Mouse (Mus musculus) CH12.LX (cell line): ENCODE results near the gene Col4a2. TPM values are rescaled to one million over a fixed set of nuclear protein-coding genes. Genes with fewer than 3 reads are reported as not detected.

Source experiments
- DNase-seq: peaks from one replicate; pipeline ENCODE4 v3.0.0-alpha.2; 2013; ENCODE audit errors: extremely low read depth
- H3K27ac ChIP-seq: 2 replicates; pipeline ENCODE4 v1.5.1; 2012; ENCODE audit warnings: low read depth, mild to moderate bottlenecking, control low read depth, moderate library complexity; ENCODE audit not compliant: insufficient read depth
- H3K27me3 ChIP-seq: replicated peaks from 2 replicates; pipeline ENCODE3; 2012; ENCODE audit warnings: inconsistent platforms
- H3K36me3 ChIP-seq, 2 experiments: replicated peaks in 1 of 2; 2 replicates each; pipeline versions ENCODE3 to v1.6.1; 2012; ENCODE audit warnings: inconsistent platforms in 1 of 2, low read length in 1 of 2, mild to moderate bottlenecking in 1 of 2, mixed read lengths in 1 of 2, moderate library complexity in 1 of 2; ENCODE audit not compliant: control insufficient read depth in 1 of 2, insufficient read depth in 1 of 2
- H3K4me1 ChIP-seq, 2 experiments: 2 replicates each; pipeline ENCODE4 v1.6.1; 2012; ENCODE audit warnings: inconsistent platforms in 1 of 2, moderate library complexity in 1 of 2; ENCODE audit not compliant: insufficient read depth in 2 of 2, control insufficient read depth in 1 of 2
- H3K4me2 ChIP-seq: 2 replicates; pipeline ENCODE4 v1.6.1; 2012; ENCODE audit warnings: low read depth, mild to moderate bottlenecking, control low read depth; ENCODE audit not compliant: poor library complexity, insufficient read depth, severe bottlenecking
- H3K4me3 ChIP-seq, 3 experiments: fragments of 150-350 bp in 1 of 3; sonication (generic) in 1 of 3; replicated peaks in 1 of 3; 2 replicates each; pipeline versions ENCODE3 to v1.5.1; 2011 to 2012; ENCODE audit warnings: low read depth in 2 of 3, low read length in 2 of 3, mild to moderate bottlenecking in 2 of 3, moderate library complexity in 2 of 3, control low read depth in 1 of 3, improper control_type of control experiment in 1 of 3, inconsistent platforms in 1 of 3, mixed read lengths in 1 of 3; ENCODE audit not compliant: poor library complexity in 1 of 3
- H3K79me2 ChIP-seq: replicated peaks from 2 replicates; pipeline ENCODE4 v1.6.1; 2012; ENCODE audit warnings: mild to moderate bottlenecking, moderate library complexity; ENCODE audit not compliant: control insufficient read depth, poor library complexity, insufficient read depth, severe bottlenecking; ENCODE audit errors: extremely low read depth
- H3K9ac ChIP-seq: 2 replicates; pipeline ENCODE4 v1.6.1; 2012; ENCODE audit warnings: low read depth, mild to moderate bottlenecking, control low read depth, moderate library complexity; ENCODE audit not compliant: insufficient read depth
- H3K9me3 ChIP-seq: replicated peaks from 2 replicates; pipeline ENCODE3; 2012; ENCODE audit warnings: low read length, inconsistent platforms, mixed read lengths
- BHLHE40 ChIP-seq: IDR thresholded peaks from 2 replicates; pipeline ENCODE4 v1.6.1; 2011; ENCODE audit warnings: mild to moderate bottlenecking, low read depth, low read length, improper control_type of control experiment
- CHD1 ChIP-seq: IDR thresholded peaks from 2 replicates; pipeline ENCODE4 v1.6.1; 2012; ENCODE audit warnings: low read depth, low read length, improper control_type of control experiment, inconsistent platforms
- CHD2 ChIP-seq: IDR thresholded peaks from 2 replicates; pipeline ENCODE4 v1.6.1; 2011; ENCODE audit warnings: low read length, improper control_type of control experiment
- CTCF ChIP-seq, 2 experiments: IDR thresholded peaks in 1 of 2; conservative IDR thresholded peaks in 1 of 2; 2 replicates each; pipeline ENCODE4 v1.5.1; 2011 to 2012; ENCODE audit warnings: low read depth in 2 of 2, low read length in 2 of 2, improper control_type of control experiment in 1 of 2, inconsistent platforms in 1 of 2, mild to moderate bottlenecking in 1 of 2, moderate library complexity in 1 of 2
- E2F4 ChIP-seq: IDR thresholded peaks from 2 replicates; pipeline ENCODE4 v1.6.1; 2011; ENCODE audit warnings: low read depth, low read length, improper control_type of control experiment; ENCODE audit not compliant: insufficient replicate concordance
- ELF1 ChIP-seq: IDR thresholded peaks from 2 replicates; pipeline ENCODE4 v1.6.1; 2014; ENCODE audit warnings: low read depth, mild to moderate bottlenecking, inconsistent platforms, low read length, improper control_type of control experiment
- HCFC1 ChIP-seq: IDR thresholded peaks from 2 replicates; pipeline ENCODE4 v1.6.1; 2012; ENCODE audit warnings: low read depth, mild to moderate bottlenecking, inconsistent platforms, low read length, improper control_type of control experiment
- IRF4 ChIP-seq: IDR thresholded peaks from 2 replicates; pipeline ENCODE4 v1.6.1; 2014; ENCODE audit warnings: low read depth, mild to moderate bottlenecking, inconsistent platforms, low read length, improper control_type of control experiment
- JUN ChIP-seq: IDR thresholded peaks from 2 replicates; pipeline ENCODE4 v1.6.1; 2011; ENCODE audit warnings: low read depth, mild to moderate bottlenecking, low read length, improper control_type of control experiment, moderate library complexity; ENCODE audit not compliant: insufficient read depth
- JUND ChIP-seq: conservative IDR thresholded peaks from 2 replicates; pipeline ENCODE4 v1.6.1; 2011; ENCODE audit warnings: low read depth, low read length, improper control_type of control experiment
- KAT2A ChIP-seq: IDR thresholded peaks from 2 replicates; pipeline ENCODE4 v1.6.1; 2012; ENCODE audit warnings: low read length, improper control_type of control experiment, inconsistent platforms; ENCODE audit not compliant: insufficient replicate concordance
- MAZ ChIP-seq: IDR thresholded peaks from 2 replicates; pipeline ENCODE4 v1.6.1; 2012; ENCODE audit warnings: low read depth, mild to moderate bottlenecking, inconsistent platforms, low read length, improper control_type of control experiment, moderate library complexity
- MXI1 ChIP-seq: IDR thresholded peaks from 2 replicates; pipeline ENCODE4 v1.6.1; 2011; ENCODE audit warnings: mild to moderate bottlenecking, low read depth, low read length, improper control_type of control experiment
- MYC ChIP-seq: IDR thresholded peaks from 2 replicates; pipeline ENCODE4 v1.6.1; 2011; ENCODE audit warnings: low read depth, mild to moderate bottlenecking, improper control_type of control experiment, low read length
- NELFE ChIP-seq: IDR thresholded peaks from 2 replicates; pipeline ENCODE4 v1.6.1; 2011; ENCODE audit warnings: low read depth, low read length, improper control_type of control experiment
- NRF1 ChIP-seq: IDR thresholded peaks from 2 replicates; pipeline ENCODE4 v1.6.1; 2014; ENCODE audit warnings: low read depth, mild to moderate bottlenecking, inconsistent platforms, low read length, improper control_type of control experiment, moderate library complexity
- PAX5 ChIP-seq: IDR thresholded peaks from 2 replicates; pipeline ENCODE4 v1.6.1; 2012; ENCODE audit warnings: low read length, inconsistent platforms, mixed read lengths
- POLR2AphosphoS2 ChIP-seq: IDR thresholded peaks from 2 replicates; pipeline ENCODE4 v1.6.1; 2011; ENCODE audit warnings: low read depth, low read length, improper control_type of control experiment
- RAD21 ChIP-seq: IDR thresholded peaks from 2 replicates; pipeline ENCODE4 v1.6.1; 2011; ENCODE audit warnings: low read depth, mild to moderate bottlenecking, low read length, improper control_type of control experiment, moderate library complexity
- SMC3 ChIP-seq: IDR thresholded peaks from 2 replicates; pipeline ENCODE4 v1.6.1; 2011; ENCODE audit warnings: low read depth, low read length, improper control_type of control experiment
- TBP ChIP-seq: conservative IDR thresholded peaks from 2 replicates; pipeline ENCODE4 v1.6.1; 2011; ENCODE audit warnings: low read depth, low read length, improper control_type of control experiment
- UBTF ChIP-seq: IDR thresholded peaks from 2 replicates; pipeline ENCODE4 v1.6.1; 2012; ENCODE audit warnings: low read depth, mild to moderate bottlenecking, inconsistent platforms, low read length, improper control_type of control experiment, moderate library complexity
- ZC3H11A ChIP-seq: IDR thresholded peaks from 2 replicates; pipeline ENCODE4 v1.6.1; 2012; ENCODE audit warnings: low read depth, mild to moderate bottlenecking, inconsistent platforms, low read length, improper control_type of control experiment
- ZMIZ1 ChIP-seq: IDR thresholded peaks from 2 replicates; pipeline ENCODE4 v1.6.1; 2012; ENCODE audit warnings: low read depth, mild to moderate bottlenecking, inconsistent platforms, low read length, improper control_type of control experiment
- ZNF384 ChIP-seq: IDR thresholded peaks from 2 replicates; pipeline ENCODE4 v1.6.1; 2012; ENCODE audit warnings: low read depth, low read length, improper control_type of control experiment, inconsistent platforms
- dilution Hi-C: fragments of 300-500 bp; cut with MboI; formaldehyde crosslinking; loops from 2 replicates; pipeline ENCODE4 v1.14.3; 2020; ENCODE audit warnings: low sequenced_read_pairs; ENCODE audit not compliant: extremely low pct_unique_long_range_greater_than_20kb, extremely low pct_ligation_motif_present
- in situ Hi-C: fragments of 300-500 bp; cut with MboI; formaldehyde crosslinking; loops from 3 replicates; pipeline ENCODE4 v1.14.3; 2019; ENCODE audit warnings: low sequenced_read_pairs, low pct_ligation_motif_present, low pct_unique_long_range_greater_than_20kb, mixed read lengths
- polyA plus RNA-seq: library from polyadenylated mRNA; unstranded; fragments of >175 nt; gene quantifications from 2 replicates; pipeline ENCODE4 v1.2.1, GENCODE M21; 2012; ENCODE audit warnings: low read depth; ENCODE audit not compliant: insufficient read length
- total RNA-seq, 2 experiments: library from RNA; depleted of rRNA; stranded (reverse); fragments of 300-350 nt in 1 of 2; fragments of >200 nt in 1 of 2; gene quantifications; 2 replicates each; pipeline ENCODE4 v1.2.3; 2012 to 2014

Gene Col4a2
- total and polyA plus RNA-seq, 3 experiments = 0.04 to 0.07 TPM; not detected in 1

DNA sequence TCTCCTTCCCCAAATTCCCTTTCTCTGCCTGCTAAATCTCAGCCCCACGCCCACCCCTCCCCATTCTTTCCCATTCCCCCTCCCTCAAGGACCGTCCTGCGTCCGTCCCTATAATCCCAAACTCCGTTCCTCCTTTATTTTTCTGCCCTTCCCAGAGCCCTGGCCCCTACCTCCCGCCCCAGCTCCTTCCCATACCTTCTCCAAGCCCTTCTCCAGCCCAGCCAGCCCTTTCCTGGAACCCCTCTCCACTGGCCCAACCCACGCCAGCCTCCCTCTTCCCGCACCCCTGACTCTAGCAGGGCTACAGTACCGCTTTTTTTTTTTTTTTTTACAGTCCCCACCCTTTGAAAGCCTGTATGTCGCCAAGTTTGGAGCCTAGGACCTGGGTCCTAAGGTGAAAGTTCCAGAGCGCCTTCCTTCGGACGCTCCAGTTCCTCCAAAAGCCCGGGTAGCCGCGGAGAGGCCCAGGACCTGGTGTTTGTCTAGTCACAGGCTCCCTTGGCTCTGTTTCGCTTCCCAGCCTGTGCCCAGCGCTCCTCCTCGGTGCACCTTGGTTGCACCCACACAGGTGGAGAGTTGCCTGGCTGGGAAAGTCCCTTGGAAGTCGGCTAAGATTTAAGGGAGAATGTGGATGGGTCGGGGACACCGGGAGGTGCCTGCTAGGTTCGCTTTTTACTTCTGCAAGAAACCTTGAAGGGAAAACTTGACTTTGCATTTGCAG lies 166.4 kb downstream of the Col4a2 start:
- H3K9me3 ChIP-seq = no peaks in the 10 kb centered on the region
- H3K9ac ChIP-seq = no peak overlapping the region
- TF ChIP-seq ZMIZ1 (no peak), POLR2AphosphoS2 (no peak), TBP (no peak), NELFE (no peak), PAX5 (no peak), RAD21 (no peak), JUN (no peak), CHD1 (no peak)
- dilution Hi-C loops = no loop called here
- peaks cover 41% of the 10 kb centered on the region for H3K27me3 ChIP-seq
- DNase-seq = no peak
- peaks cover 0 to 2% of the 10 kb centered on the region in 2 experiments for H3K36me3 ChIP-seq
- H3K4me2 ChIP-seq = peak overlapping the region; percentile 46; the same call in 1 of the 2 replicates
- H3K4me1 ChIP-seq = peaks cover 10 to 36% of the 10 kb centered on the region in 2 experiments
- no peak overlapping the region for H3K27ac ChIP-seq
- in situ Hi-C loops = no loop called here
- H3K4me3 ChIP-seq = no peak overlapping the region
- peaks cover 15% of the 10 kb centered on the region; the same call in 1 of the 2 replicates for H3K79me2 ChIP-seq

DNA sequence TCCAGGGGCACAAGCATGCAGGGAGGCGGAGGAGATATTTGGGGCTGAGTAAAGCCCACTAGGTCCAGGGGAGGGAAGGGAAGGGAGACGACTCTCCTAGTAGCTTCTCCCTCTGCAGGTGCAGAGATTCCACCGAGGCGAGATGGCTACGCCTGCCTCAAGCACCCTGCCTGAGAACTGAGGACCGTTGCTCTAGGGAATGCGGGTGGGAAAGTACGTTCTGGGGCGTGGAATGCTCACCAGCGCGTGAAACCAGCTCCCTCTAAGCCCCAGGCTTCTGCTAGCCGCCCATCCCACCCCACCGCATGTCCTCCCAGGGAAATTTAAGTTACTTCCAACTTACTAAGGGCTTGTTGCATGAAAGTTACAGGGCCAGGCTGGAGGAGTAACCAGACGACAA lies 167.0 kb downstream of the Col4a2 start:
- Histone ChIP-seq H3K36me3 (peaks cover 0 to 2% of the 10 kb centered on the region in 2 experiments), H3K79me2 (peaks cover 11% of the 10 kb centered on the region; the same call in 1 of the 2 replicates), H3K4me2 (0 out of 2 replicates have a peak overlapping the region, but pooled peaks have one; percentile 46), H3K4me1 (peaks cover 10 to 36% of the 10 kb centered on the region in 2 experiments), H3K4me3 (no peak overlapping the region), H3K9me3 (no peaks in the 10 kb centered on the region), H3K9ac (no peak overlapping the region), H3K27me3 (peaks cover 41% of the 10 kb centered on the region), H3K27ac (no peak overlapping the region)
- DNase-seq = no peak
- in situ Hi-C loops = no loop called here
- TF ChIP-seq ELF1 (no peak), CTCF (conservative IDR thresholded peaks at IDR 0.05 in 1 of 2, IDR thresholded peaks at IDR 0.05 in 1 of 2; ENCODE audit: low read depth in 2 of 2, low read length in 2 of 2) (no peak), KAT2A (no peak)
- dilution Hi-C loops = no loop called here

DNA sequence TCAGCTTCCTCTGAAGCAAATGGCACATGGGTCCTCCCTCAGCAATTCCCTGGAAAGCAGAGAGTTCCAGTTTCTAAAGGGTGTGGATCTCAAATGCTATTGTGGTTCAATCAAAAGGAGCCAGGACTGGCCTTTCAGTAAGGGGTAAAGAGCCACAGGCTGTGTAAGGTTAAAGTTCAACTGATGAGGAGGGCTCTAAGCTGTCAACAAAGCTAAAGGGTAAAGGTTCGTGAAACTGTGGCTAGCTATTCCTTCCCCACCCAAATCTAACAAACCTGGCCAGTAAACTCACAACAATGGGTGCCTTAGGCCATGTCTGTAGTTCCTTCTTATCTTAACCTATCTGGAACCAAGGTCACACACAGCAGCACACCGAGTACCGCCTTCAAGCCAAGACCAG lies 169.3 kb downstream of the Col4a2 start:
- dilution Hi-C loops = no loop called here
- H3K4me2 ChIP-seq = no peak overlapping the region
- in situ Hi-C loops = no loop called here

More for the DNA sequence above, 169.3 kb downstream of the Col4a2 start:
- H3K9me3 ChIP-seq = no peaks in the 10 kb centered on the region
- TF ChIP-seq UBTF (no peak), CHD1 (no peak), MAZ (no peak), SMC3 (no peak), MYC (no peak), MXI1 (no peak), ZNF384 (no peak), E2F4 (no peak), NRF1 (no peak), RAD21 (no peak), JUND (no peak), TBP (no peak), ZC3H11A (no peak), CHD2 (no peak), BHLHE40 (no peak), JUN (no peak), ELF1 (no peak), HCFC1 (no peak), IRF4 (no peak)
- H3K9ac ChIP-seq = no peak overlapping the region
- H3K27ac ChIP-seq = no peak overlapping the region
- H3K36me3 ChIP-seq = no peaks in the 10 kb centered on the region
- peaks cover 43% of the 10 kb centered on the region for H3K27me3 ChIP-seq
- peaks cover 7 to 27% of the 10 kb centered on the region in 2 experiments; a peak in 3 of 4 replicates for H3K4me1 ChIP-seq
- 0 out of 2 replicates have a peak, but pooled peaks cover 3% of the 10 kb centered on the region for H3K79me2 ChIP-seq
- no peak overlapping the region for H3K4me3 ChIP-seq
- DNase-seq = no peak
